Mouse (Mus musculus) gastrocnemius, postnatal 25 days (tissue): ENCODE results near the gene Macrod2. TPM values are rescaled to one million over a fixed set of nuclear protein-coding genes. Genes with fewer than 3 reads are reported as not detected.

Experiments
- DNase-seq: peaks from one replicate; pipeline ENCODE4 v3.0.0; 2022
- total RNA-seq, 2 experiments: library from RNA; stranded (reverse); gene quantifications; 1 replicate in 1 of 2; 2 replicates in 1 of 2; pipeline ENCODE4 v1.2.3; 2021

Macrod2 gene
- total RNA-seq, 2 experiments from 2014 or later = 12.7 to 17.0 TPM

DNA sequence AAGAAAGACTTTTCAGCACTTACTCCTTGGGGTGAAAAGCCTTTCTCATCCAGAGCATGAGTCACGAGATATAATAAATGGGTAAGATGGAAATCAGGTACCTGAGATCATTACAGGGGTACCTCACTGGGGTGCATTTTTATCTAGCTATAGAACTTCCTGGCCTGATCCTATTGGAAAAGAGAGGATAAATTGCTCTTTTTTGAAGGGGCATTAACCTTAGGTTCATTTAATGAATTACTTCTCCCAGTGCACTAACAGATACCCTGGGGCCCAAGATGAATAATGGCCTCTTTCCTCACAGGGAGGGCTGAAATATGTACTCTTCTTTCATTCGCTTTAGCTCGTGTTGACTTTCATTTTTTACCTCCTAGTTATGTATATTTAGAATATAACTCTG lies 1082.5 kb downstream of the Macrod2 start:
- no peak for DNase-seq

GRCm38 (mm10) chr2:141490518-141490917 lies 1095.4 kb downstream of the Macrod2 start:
- no peak for DNase-seq

DNA sequence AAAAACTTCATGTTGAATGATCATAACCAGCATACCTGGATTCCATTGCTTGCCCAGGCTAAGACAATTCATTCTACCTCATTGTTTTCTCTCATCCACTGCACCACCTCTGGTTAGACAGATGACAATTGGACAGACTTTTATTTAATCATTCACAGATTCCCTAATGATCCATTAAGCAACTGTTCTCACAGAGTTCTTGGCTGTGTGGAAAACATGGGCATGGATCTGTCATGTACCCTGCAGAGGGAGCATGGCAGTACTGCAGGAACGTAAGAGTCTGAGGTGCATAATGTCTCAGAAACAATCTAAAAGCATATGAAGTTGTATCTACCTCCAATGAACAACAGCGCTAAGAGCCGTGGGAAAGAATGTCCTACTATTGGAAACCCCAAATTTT lies 1110.3 kb downstream of the Macrod2 start:
- no peak for DNase-seq

DNA sequence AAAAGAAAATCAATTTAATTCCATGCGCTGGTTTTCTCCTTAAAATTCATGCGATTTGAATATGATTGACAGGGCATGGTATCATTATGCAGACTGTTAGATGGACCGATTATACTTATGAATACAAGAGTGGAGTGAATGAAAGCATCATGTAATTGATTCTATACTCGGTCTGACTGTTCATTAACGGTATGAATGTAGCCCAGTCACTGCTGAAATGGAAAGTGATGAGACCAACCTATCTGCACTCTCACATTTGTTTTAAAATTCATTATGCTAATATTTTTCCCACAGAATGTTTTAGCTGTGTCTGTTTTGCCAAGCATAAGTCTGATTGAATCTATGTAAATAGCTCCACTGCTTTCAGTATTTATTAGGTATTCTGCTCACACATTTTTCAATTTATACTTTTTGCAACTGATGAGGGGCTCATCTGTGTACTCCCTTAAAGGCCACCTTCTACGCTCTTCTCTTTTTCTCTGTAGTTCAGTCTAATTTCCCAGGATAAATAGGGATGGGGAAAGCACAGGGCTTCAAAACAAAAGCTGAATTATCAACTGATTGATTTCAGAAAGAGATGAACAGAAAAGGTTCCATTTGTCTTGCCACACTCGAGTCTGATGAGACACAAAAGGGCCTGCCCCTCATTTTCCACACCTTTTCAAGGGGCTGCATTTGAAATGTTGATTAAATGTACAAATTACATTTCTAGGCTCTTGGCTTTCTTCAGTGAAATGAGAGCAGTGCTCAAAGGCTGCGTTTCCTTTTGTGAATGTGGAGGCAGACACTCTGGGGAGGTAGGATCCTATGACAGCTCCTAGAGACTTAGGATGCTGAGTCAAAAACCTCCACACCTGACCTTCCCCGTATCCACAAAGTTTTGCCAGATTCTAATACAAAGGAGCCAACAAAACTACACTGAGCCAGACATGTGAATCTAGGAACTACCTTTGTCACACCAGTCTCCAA lies 1113.1 kb downstream of the Macrod2 start:
- no peak for DNase-seq

DNA sequence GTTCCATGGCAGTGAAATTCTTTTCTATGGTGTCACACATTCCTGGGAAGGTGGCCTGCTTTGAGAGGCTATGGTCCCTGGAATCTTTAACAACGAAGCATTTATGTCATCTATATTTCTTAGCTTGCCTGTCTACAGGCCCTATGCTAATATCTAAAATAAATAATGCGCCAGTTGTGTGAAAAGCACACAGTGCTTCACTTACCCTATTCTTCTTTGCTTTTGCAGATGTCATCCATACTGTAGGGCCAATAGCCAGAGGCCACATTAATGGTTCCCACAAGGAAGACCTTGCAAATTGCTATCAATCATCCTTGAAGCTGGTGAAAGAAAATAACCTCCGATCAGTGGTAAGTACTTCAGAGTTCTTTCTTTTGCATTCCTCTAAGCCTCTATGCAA lies 1119.9 kb downstream of the Macrod2 start:
- DNase-seq = no peak

- no peak for DNase-seq
Observed at GRCm38 (mm10) chr2:141522081-141522480, 1127.0 kb downstream of the Macrod2 start.

DNA sequence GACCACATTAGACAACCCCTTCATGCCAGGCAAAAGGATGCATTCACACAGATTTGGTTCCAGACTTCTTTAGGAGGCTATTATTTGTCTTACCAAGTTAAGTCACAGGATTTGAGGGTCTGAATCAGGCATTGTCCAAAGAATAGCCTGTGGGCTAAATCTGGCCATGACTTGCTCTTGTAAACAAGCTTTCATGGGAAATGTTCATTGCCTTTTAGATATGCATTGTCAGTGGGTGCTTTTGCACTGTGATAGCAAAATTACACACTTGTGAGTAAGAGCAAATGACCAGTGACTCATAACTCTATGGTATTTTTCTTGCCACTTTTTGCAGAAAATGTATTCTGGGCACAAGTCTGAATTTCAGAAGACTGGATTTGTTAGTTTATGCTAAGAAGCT lies 1150.8 kb downstream of the Macrod2 start:
- DNase-seq = no peak

GRCm38 (mm10) chr2:141551701-141552100 lies 1156.6 kb downstream of the Macrod2 start:
- DNase-seq = no peak

GRCm38 (mm10) chr2:141556747-141557146 lies 1161.6 kb downstream of the Macrod2 start:
- DNase-seq = no peak

DNA sequence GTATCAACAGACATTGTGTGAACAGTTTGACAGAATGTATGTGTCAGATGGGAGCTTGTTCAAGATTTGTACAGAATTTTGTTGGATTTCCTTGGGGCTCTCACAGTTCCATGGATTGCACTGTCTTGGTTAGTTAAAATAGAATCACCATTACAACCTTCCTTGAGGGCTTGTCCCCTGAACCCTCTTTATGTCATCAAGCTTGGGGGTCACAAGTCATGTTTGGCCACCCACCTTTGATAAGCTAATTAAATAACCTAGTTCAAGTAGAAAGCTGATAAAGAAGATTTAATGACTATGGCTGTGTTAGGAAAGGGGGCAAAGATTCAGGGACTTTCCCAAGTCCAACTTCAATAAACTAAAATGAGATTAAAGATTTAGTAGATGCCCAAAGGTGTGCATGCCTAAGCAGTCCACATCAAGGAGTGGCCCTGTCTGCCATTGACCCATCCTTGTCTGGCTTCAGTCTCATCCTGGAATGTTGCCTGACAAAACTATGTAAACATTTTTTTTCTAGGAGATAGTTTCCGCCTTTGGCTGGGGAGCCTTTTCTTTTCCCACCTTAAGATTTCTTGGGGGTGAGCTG lies 1163.2 kb downstream of the Macrod2 start:
- no peak for DNase-seq

DNA sequence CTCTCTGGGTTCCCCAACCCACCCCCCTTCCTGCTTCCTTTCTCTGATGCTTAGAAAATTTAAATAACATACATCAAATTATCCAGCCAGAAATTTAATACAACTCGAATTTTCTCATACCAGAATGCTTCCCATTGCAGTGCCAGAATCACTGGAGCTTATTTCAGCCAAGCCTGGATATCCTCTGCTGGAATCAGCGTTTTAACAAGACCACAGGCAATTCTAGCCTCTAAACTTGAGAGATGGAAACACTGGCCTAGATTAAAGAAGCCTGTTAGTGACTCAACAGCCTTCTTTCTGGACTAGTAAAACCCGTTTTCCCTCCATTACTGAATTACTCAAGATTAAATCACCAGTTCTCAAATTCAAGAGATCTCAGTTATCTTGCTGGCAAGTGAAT lies 1170.9 kb downstream of the Macrod2 start:
- DNase-seq = no peak

GRCm38 (mm10) chr2:141571360-141571759 lies 1176.3 kb downstream of the Macrod2 start:
- DNase-seq = no peak

GRCm38 (mm10) chr2:141578206-141578605 lies 1183.1 kb downstream of the Macrod2 start:
- no peak for DNase-seq

- DNase-seq = no peak
Observed at GRCm38 (mm10) chr2:141582431-141582830, 1187.3 kb downstream of the Macrod2 start.

DNA sequence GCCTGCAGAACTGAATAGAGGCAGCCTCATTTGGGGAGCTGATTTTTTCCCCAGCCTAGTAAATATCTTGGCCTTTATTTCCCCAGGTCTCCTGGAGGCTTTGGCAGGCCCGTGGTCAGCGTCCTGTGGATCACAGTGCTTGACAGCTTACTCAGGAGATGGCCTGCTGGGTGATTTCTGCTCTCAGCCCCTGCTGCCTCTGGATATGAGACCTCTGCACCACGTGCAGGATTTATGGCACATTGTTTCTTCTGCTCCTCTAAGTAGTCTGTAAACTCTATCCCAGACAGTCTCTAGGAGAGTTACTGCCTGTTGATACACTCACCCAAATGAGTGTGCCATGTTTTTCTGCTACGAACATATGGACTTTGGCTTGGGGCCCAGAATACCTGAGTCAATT lies 1187.8 kb downstream of the Macrod2 start:
- DNase-seq = no peak

- no peak for DNase-seq
Observed at GRCm38 (mm10) chr2:141587290-141587689, 1192.2 kb downstream of the Macrod2 start.

GRCm38 (mm10) chr2:141591326-141591725 lies 1196.2 kb downstream of the Macrod2 start:
- DNase-seq = no peak

DNA sequence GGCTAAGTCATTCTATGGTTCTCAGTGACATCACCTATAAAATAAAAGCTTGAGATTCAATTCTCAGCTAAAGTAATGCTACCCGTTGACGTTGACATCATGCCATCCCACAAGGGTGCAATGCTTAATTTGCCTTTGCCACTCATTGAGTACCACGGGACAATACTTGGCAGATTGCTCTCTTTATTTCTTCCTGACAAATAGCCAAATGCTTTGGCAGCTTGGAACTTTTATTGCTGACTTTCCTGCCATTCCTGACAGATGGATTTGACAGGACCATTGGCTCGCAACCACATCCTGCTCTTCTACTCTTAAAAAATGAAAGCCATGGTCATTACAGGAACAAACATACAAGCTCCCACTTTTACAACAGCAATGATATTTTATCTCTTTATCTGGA lies 1199.7 kb downstream of the Macrod2 start:
- DNase-seq = no peak

- DNase-seq = no peak
Observed at GRCm38 (mm10) chr2:141617721-141618120, 1222.6 kb downstream of the Macrod2 start.

GRCm38 (mm10) chr2:141618257-141618656 lies 1223.1 kb downstream of the Macrod2 start:
- no peak for DNase-seq

- no peak for DNase-seq
Observed at GRCm38 (mm10) chr2:141664051-141664450, 1268.9 kb downstream of the Macrod2 start.

DNA sequence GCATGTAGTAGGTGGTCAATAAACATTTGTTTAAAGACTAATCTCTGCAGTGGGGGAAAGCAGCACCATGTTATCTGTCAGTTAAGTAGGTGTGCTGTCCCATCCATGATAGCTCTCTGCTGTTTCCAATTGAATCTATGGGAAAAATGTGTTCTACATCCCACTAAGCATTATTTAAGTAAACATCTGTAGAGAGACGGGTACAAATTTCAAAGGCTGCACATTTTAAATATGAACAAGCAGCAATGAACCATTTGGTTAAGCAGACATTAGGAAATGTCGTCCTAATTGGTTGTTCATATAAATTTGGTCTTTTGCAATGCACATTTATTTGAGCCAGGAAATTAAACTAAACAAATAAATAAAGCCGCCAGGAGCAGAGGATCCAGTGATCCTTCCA lies 1277.7 kb downstream of the Macrod2 start:
- DNase-seq = no peak

DNA sequence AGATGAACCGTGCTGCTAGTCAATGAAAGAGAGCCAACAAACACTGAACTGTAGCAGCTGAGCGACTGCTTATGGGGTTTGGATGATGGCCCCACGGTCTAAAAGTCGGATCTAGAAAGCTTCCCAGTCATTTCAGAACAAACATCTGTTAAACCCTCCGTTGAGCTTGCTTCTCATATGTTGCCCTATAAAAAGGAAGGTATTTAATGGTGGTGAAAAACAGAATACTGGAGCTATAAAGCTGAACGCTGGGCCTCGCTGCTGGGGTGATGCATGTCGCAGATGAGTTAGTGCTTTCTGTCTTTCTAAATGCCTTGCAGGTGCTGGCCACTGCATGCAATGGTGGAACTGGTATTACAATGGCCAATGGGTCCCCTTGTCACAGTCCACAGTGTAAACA lies 1278.3 kb downstream of the Macrod2 start:
- DNase-seq = no peak

DNA sequence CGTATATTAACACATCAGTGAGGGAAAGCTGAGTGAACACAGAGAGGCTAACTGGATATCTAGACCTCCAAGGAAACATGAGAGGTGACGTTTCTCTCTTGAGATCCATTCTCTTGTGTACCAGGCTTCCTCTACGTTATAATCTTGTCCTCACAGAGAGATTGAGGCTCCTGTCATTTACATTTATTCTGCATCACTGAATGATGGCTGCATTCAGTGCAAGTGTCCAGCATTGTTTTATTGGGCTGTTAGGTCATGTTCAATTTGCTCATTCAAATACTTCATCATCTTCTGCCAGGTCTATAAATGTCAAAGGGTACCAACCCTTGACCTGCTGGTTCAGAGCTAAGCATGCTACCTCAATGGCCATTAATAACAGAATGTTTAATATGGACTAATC lies 1302.4 kb downstream of the Macrod2 start:
- no peak for DNase-seq
